Mouse (Mus musculus) frontal cortex, adult 2 months (tissue): Measurements from ENCODE around the gene 2010315B03Rik. TPM values are rescaled to one million over a fixed set of nuclear protein-coding genes. Genes with fewer than 3 reads are reported as not detected.
A peak's percentile ranks its signal among the peaks of the same experiment; 100 is the strongest.
"Not testable (repeated sequence)": the region's sequence is repeated elsewhere in the genome, so short reads cannot be mapped to it uniquely, and the experiment has no call there.

Experiments used
- DNase-seq, 2 experiments: peaks; one replicate each; pipeline ENCODE4 v3.0.0; 2022; ENCODE audit warnings: low spot score in 1 of 2; ENCODE audit errors: extremely low spot score in 1 of 2
- polyA plus RNA-seq: library from polyadenylated mRNA; depleted of rRNA; stranded (reverse); fragments of >200 nt; gene quantifications from 2 replicates; pipeline ENCODE4 v1.2.3, GENCODE M21; 2012; rRNA removed

The 2010315B03Rik gene
- 17.3 and 19.5 TPM in 2 replicates for polyA plus RNA-seq

GRCm38 (mm10) chr9:124312171-124313142, at the start of gene 2010315B03Rik:
Gene 2010315B03Rik (minus strand): TSS chr9:124312696.
- DNase-seq = peak; percentile 88 to 92

- DNase-seq = no peak
Measured at GRCm38 (mm10) chr9:124311502-124311901, 994 bp downstream of the 2010315B03Rik start.

- no peak for DNase-seq
Measured at GRCm38 (mm10) chr9:124288329-124288728, 24.2 kb downstream of the 2010315B03Rik start.

GRCm38 (mm10) chr9:124281912-124282686, 30.4 kb downstream of the 2010315B03Rik start:
- peak; percentile 90 to 91 for DNase-seq

- peak in 1 of 2 experiments; percentile 31 for DNase-seq
Measured at GRCm38 (mm10) chr9:124281448-124281791, 31.1 kb downstream of the 2010315B03Rik start.

- DNase-seq = no peak
Measured at GRCm38 (mm10) chr9:124280576-124281447, 31.7 kb downstream of the 2010315B03Rik start.

- no peak for DNase-seq
Measured at GRCm38 (mm10) chr9:124279300-124279699, 33.2 kb downstream of the 2010315B03Rik start.

GRCm38 (mm10) chr9:124275064-124275463, 37.4 kb downstream of the 2010315B03Rik start:
- DNase-seq = no peak

- no peak for DNase-seq
Measured at GRCm38 (mm10) chr9:124273172-124273571, 39.3 kb downstream of the 2010315B03Rik start.

GRCm38 (mm10) chr9:124267929-124268328, 44.6 kb downstream of the 2010315B03Rik start:
- DNase-seq = peak in 1 of 2 experiments; percentile 17

GRCm38 (mm10) chr9:124267493-124267892, 45.0 kb downstream of the 2010315B03Rik start:
- no peak for DNase-seq

GRCm38 (mm10) chr9:124262987-124263717, 49.3 kb downstream of the 2010315B03Rik start:
- no peak for DNase-seq

GRCm38 (mm10) chr9:124258067-124258556, 54.4 kb downstream of the 2010315B03Rik start:
- no peak for DNase-seq

- no peak for DNase-seq
Measured at GRCm38 (mm10) chr9:124257200-124258066, 55.1 kb downstream of the 2010315B03Rik start.

- DNase-seq = not testable (repeated sequence)
Measured at GRCm38 (mm10) chr9:124256271-124257199, 56.0 kb downstream of the 2010315B03Rik start.

- DNase-seq = peak in 1 of 2 experiments; percentile 15
Measured at GRCm38 (mm10) chr9:124251438-124251837, 61.1 kb downstream of the 2010315B03Rik start.
